Mouse (Mus musculus) E14TG2a.4 (cell line): ENCODE measurements around the gene Gdpd3.

ENCODE experiments used
- CTCF ChIP-seq: conservative IDR thresholded peaks from 2 replicates; pipeline ENCODE4 v1.5.1; 2014; ENCODE audit warnings: low read length
- NANOG ChIP-seq: IDR thresholded peaks from 2 replicates; pipeline ENCODE4 v1.6.1; 2014; ENCODE audit warnings: borderline replicate concordance, low read length, mixed read lengths
- POU5F1 ChIP-seq: IDR thresholded peaks from 2 replicates; pipeline ENCODE4 v1.6.1; 2014; ENCODE audit warnings: low read length, borderline replicate concordance

- TF ChIP-seq CTCF (no peak), POU5F1 (no peak), NANOG (no peak)
Measured at GRCm38 (mm10) chr7:126784469-126784868, 18.3 kb downstream of the Gdpd3 start.
